Mouse (Mus musculus) c-Kit-negative CD71-positive TER-119-positive erythroid progenitor cells, embryonic 14.5 days (primary cell): Measurements from ENCODE around the gene Aqp9.

Experiments used
- DNase-seq: peaks from one replicate; pipeline ENCODE4 v3.0.0-alpha.2; 2013; ENCODE audit warnings: low read depth, low spot score

The Aqp9 gene

DNA sequence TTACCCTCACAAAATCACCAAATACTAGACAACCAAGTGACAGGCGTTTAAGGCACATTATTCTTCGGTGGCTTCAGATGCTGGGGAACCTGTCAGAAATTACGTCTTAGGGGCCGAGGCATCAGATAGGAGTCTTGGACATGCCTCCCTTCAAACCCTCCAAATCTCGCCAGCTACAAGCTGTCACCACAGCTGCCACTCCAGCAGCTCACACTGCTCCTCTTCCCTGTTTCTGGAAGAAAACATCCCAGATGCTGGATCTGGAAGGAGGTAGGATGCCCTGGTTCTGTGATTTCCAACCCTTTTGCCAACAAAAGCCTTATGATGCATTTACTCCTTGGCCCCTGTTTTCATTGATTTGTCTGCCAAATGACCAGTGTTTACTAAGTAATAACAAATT, 101.3 kb downstream of the Aqp9 start:
- no peak for DNase-seq

DNA sequence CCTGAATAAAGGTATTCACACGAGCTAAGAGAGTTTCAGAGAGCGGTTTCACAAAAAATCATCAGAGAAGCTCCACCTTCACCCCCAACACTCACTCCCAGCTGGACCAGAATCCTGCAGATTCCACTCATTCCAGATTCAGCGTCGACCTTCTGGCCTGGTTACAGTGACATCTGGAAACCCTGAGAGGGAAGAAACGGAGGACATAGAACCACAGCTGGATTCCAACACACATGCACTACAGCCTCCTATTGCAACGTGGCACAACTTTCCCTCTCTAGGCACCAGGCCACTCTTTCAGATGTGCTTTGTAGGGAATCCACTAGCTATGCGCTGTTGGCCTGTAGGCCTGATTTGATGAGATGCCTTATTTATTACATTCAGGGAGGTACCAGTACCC, 102.0 kb downstream of the Aqp9 start:
- no peak for DNase-seq

DNA sequence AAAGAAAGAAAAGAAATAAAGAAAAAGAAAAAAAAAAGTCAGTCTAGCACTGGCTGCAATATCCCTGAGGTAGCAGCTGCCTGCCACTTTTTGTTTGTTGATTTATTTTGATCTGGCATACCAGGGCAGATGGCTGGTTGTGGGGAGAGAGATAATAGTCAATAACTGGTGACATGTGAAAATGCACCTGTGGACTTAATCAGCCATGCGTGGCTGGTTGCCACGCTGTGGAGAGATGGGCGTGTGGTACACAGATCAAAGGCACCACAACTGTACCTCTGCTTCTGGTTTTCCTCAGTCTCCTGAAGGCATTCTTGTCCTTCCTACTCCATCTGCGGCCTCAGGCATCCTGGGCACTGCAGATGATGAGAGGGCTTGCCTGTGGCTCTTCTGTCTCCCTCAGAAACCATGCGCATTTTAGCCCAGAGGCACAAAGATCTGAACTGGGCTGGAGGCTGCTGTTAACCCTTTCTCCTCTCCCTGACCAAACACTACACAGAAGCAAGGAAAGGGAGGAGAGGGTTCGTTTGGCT, 103.1 kb downstream of the Aqp9 start:
- no peak for DNase-seq

DNA sequence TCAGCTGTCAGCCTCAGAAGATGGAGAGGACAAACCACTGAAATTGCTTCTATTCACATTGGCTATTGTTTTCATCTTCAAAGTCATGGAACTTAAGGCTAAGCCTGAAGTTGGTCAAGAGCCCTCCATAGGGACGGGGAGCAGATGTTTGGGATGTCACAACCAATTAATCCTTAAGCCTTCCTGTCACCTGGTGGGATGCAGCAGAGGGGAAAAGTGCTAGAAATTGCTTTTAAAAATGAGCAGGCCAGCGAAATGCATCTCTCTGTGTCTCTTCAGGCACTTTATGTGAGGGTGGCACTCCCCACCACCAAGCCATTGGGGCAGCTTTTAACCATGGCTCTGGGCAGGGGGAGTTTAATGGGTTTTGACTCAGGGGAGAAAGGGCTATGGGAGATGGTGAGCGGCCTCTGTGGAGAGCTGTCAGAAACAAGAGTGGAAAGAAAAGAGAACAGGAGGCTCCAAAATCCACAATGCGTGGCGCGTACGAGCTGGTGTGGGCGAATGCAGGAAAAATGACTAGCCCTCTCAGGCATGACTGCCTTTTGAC, 104.1 kb downstream of the Aqp9 start:
- no peak for DNase-seq

DNA sequence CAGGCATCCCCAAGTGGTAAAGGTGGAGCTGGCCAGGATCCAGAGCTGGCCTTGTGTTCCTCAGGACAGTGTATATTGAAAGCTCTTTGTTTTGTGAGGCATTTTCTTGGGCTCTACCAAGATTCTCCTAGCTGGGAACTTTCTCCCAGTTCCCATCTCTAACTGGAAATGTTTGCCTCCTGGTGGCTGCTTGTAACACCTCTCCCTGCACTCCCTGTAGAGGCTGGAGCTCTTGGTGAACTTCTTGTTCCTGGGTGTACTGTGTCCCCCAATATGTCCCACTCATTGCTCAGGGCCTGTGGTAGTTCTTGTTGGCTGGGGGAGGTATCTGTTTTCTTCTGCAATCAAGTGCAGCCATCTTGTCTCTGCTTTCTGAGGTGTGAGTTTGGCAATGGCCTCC, 104.9 kb downstream of the Aqp9 start:
- no peak for DNase-seq

DNA sequence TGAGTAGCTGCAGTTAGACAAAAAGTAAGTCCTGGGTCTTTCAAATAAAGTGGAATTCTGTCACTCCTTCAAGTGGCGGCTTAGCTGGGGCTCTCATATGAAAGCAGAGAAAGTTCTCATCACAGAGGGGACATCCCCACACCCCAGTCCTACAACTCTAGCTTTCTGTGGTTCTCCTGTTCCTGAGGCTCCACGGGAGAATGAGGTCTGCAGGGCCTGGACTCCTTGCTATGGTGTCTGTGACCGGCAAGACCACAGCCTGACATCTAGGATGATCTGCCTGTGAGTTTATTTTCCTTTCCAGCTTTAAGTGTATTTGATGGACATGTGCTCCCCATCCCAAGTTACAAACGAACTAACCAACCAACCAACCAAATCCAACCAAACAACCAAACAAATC, 105.5 kb downstream of the Aqp9 start:
- DNase-seq: no peak

DNA sequence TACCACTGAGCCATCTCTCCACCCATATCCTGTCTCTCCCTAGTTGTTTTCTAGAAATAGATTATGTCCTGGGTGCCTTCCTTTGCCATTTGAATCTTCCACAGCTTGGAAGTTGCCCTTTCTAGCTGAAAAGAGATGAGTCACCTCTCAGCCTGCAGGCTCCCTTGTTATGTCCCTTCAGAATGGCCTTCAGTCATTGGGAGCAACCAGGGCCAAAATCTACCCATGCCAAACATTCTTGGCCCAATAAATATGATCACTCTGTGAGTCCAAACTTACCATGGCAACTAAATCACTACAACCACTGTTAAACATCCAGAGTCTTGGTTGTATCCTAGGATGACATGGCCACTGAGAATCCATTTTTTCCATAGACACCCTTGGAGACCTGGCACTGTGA, 106.2 kb downstream of the Aqp9 start:
- DNase-seq: no peak
